Mouse (Mus musculus) adrenal gland, postnatal 25 days (tissue): ENCODE measurements around the gene Cnst. TPM values are rescaled to one million over a fixed set of nuclear protein-coding genes. Genes with fewer than 3 reads are reported as not detected.
A peak's percentile ranks its signal among the peaks of the same experiment; 100 is the strongest.

Experiments used
- DNase-seq: peaks from one replicate; pipeline ENCODE4 v3.0.0; 2021; ENCODE audit warnings: mixed read lengths
- total RNA-seq: library from RNA; stranded (reverse); gene quantifications from 2 replicates; pipeline ENCODE4 v1.2.3, GENCODE M21; 2021

Cnst gene
- total RNA-seq, 1 experiment from 2014 or later: 60.7 TPM

GRCm38 (mm10) chr1:179592143-179592542, 46.0 kb downstream of the Cnst start:
- DNase-seq: no peak

GRCm38 (mm10) chr1:179592972-179593371, 46.8 kb downstream of the Cnst start:
- no peak for DNase-seq

GRCm38 (mm10) chr1:179598386-179598785, 52.2 kb downstream of the Cnst start:
- DNase-seq: no peak

GRCm38 (mm10) chr1:179604526-179604925, 58.4 kb downstream of the Cnst start:
- DNase-seq: no peak

- no peak for DNase-seq
Measured at GRCm38 (mm10) chr1:179606004-179606723, 60.0 kb downstream of the Cnst start.

GRCm38 (mm10) chr1:179608521-179608920, 62.4 kb downstream of the Cnst start:
- no peak for DNase-seq

- DNase-seq: no peak
Measured at GRCm38 (mm10) chr1:179609724-179610505, 63.7 kb downstream of the Cnst start.

- no peak for DNase-seq
Measured at GRCm38 (mm10) chr1:179611182-179611581, 65.0 kb downstream of the Cnst start.

- DNase-seq: no peak
Measured at GRCm38 (mm10) chr1:179612418-179612817, 66.2 kb downstream of the Cnst start.

GRCm38 (mm10) chr1:179612986-179613505, 66.9 kb downstream of the Cnst start:
- no peak for DNase-seq

GRCm38 (mm10) chr1:179617426-179617825, 71.3 kb downstream of the Cnst start:
- no peak for DNase-seq

- no peak for DNase-seq
Measured at GRCm38 (mm10) chr1:179622665-179623064, 76.5 kb downstream of the Cnst start.

GRCm38 (mm10) chr1:179623657-179624056, 77.5 kb downstream of the Cnst start:
- DNase-seq: peak; percentile 44

GRCm38 (mm10) chr1:179624354-179624753, 78.2 kb downstream of the Cnst start:
- DNase-seq: peak; percentile 38

- no peak for DNase-seq
Measured at GRCm38 (mm10) chr1:179627855-179628254, 81.7 kb downstream of the Cnst start.

- DNase-seq: no peak
Measured at GRCm38 (mm10) chr1:179628438-179629106, 82.4 kb downstream of the Cnst start.

GRCm38 (mm10) chr1:179629276-179629675, 83.1 kb downstream of the Cnst start:
- no peak for DNase-seq

- no peak for DNase-seq
Measured at GRCm38 (mm10) chr1:179632746-179633413, 86.7 kb downstream of the Cnst start.

- DNase-seq: no peak
Measured at GRCm38 (mm10) chr1:179633414-179633752, 87.2 kb downstream of the Cnst start.

GRCm38 (mm10) chr1:179634159-179634558, 88.0 kb downstream of the Cnst start:
- DNase-seq: no peak

- no peak for DNase-seq
Measured at GRCm38 (mm10) chr1:179642726-179643125, 96.6 kb downstream of the Cnst start.

GRCm38 (mm10) chr1:179644151-179644550, 98.0 kb downstream of the Cnst start:
- DNase-seq: no peak
